Mouse (Mus musculus) subcutaneous adipose tissue, adult 2 months (tissue): Measurements from ENCODE around the gene Timm9. TPM values are rescaled to one million over a fixed set of nuclear protein-coding genes. Genes with fewer than 3 reads are reported as not detected.

Experiments used
- polyA plus RNA-seq: library from polyadenylated mRNA; depleted of rRNA; stranded (reverse); fragments of >200 nt; gene quantifications from 2 replicates; pipeline ENCODE4 v1.2.3, GENCODE M21; 2012; ENCODE audit warnings: low replicate concordance; rRNA removed

The Timm9 gene
- 15.4 and 19.8 TPM in 2 replicates for polyA plus RNA-seq

GRCm38 (mm10) chr12:71136130-71136973 is at the start of gene Timm9, which contains the start of gene 2700049A03Rik:
Gene Timm9, minus strand, starts transcription at chr12:71136684.
Gene 2700049A03Rik, plus strand, starts transcription at chr12:71136848.

GRCm38 (mm10) chr12:71111331-71111730 is 25.2 kb downstream of the Timm9 start, which contains the start of gene Tomm20l:
Gene Tomm20l, plus strand, starts transcription at chr12:71111428.

Other genes starting within 250 kb of the Timm9 start
- 42.8 and 44.5 TPM in 2 replicates for gene Actr10, start 198.8 kb downstream of the Timm9 start, polyA plus RNA-seq
- gene Psma3, start 162.1 kb downstream of the Timm9 start, polyA plus RNA-seq, result 27.7 and 30.2 TPM in 2 replicates
- 2.9 and 5.0 TPM in 2 replicates for gene Arid4a, start 120.7 kb downstream of the Timm9 start, polyA plus RNA-seq
- gene Tomm20l, start 25.3 kb downstream of the Timm9 start, polyA plus RNA-seq, result not detected in 2 replicates
- gene 2700049A03Rik, start 164 bp upstream of the Timm9 start, polyA plus RNA-seq, result 2.0 and 4.0 TPM in 2 replicates
- 10.3 and 12.0 TPM in 2 replicates for gene Dact1, start 173.2 kb upstream of the Timm9 start, polyA plus RNA-seq